Mouse (Mus musculus) midbrain, postnatal 0 days (tissue): ENCODE measurements at regions not wholly inside any gene's neighbourhood (a gene's known extent, or its start where the extent isn't known, plus 50 kb on each side); places are given as distances from the start of the nearest gene placed in this dataset.
A peak's percentile ranks its signal among the peaks of the same experiment; 100 is the strongest.

ENCODE experiments used
- ATAC-seq: fragments of 200-750 bp; cut with Nextera tagmentation; 2 replicates; pipeline ENCODE4 v1.8.0; 2017; ENCODE audit warnings: moderate number of reproducible peaks, mild to moderate bottlenecking, moderate TSS enrichment, moderate library complexity; ENCODE audit not compliant: low FRiP score
- DNase-seq: peaks from one replicate; pipeline ENCODE4 v3.0.0-alpha.2; 2015; ENCODE audit warnings: low spot score
- H3K27ac ChIP-seq: fragments of 300-500 bp; sonication (generic); 2 replicates; pipeline ENCODE4 v1.5.1; 2014; ENCODE audit warnings: low read depth, mild to moderate bottlenecking, low read length, mixed read lengths
- H3K27me3 ChIP-seq: fragments of 300-500 bp; sonication (generic); 2 replicates; pipeline ENCODE4 v1.6.1; 2014; ENCODE audit warnings: low read length, control low read depth, mixed read lengths; ENCODE audit not compliant: insufficient read depth
- H3K36me3 ChIP-seq: fragments of 300-500 bp; sonication (generic); 2 replicates; pipeline ENCODE4 v1.6.1; 2014; ENCODE audit warnings: low read length, control low read depth, mixed read lengths; ENCODE audit not compliant: insufficient read depth
- H3K4me1 ChIP-seq: fragments of 300-500 bp; sonication (generic); 2 replicates; pipeline ENCODE4 v1.6.1; 2014; ENCODE audit warnings: mild to moderate bottlenecking, control low read depth, antibody characterized with exemption, low read length, mixed read lengths; ENCODE audit not compliant: insufficient read depth
- H3K4me2 ChIP-seq: fragments of 300-500 bp; sonication (generic); 2 replicates; pipeline ENCODE4 v1.6.1; 2014; ENCODE audit warnings: low read depth, mild to moderate bottlenecking, low read length, mixed read lengths; ENCODE audit not compliant: poor library complexity, severe bottlenecking
- H3K4me3 ChIP-seq: fragments of 300-500 bp; sonication (generic); 2 replicates; pipeline ENCODE4 v1.5.1; 2014; ENCODE audit warnings: low read depth, mild to moderate bottlenecking, low read length, moderate library complexity
- H3K9ac ChIP-seq: fragments of 300-500 bp; sonication (generic); replicated peaks from 2 replicates; pipeline ENCODE4 v1.6.1; 2014; ENCODE audit warnings: mild to moderate bottlenecking, low read length, moderate library complexity, mixed read lengths; ENCODE audit not compliant: poor library complexity, severe bottlenecking
- H3K9me3 ChIP-seq: fragments of 300-500 bp; sonication (generic); 2 replicates; pipeline ENCODE4 v1.6.1; 2016; ENCODE audit warnings: low read length, control low read depth
- CTCF ChIP-seq: IDR thresholded peaks from 2 replicates; pipeline ENCODE4 v1.5.1; 2016; ENCODE audit warnings: antibody characterized with exemption, mild to moderate bottlenecking
- WGBS: fragments of 180-500 bp; shearing (Covaris S2); extraction: QIAGEN DNeasy Blood & Tissue Kit; methylation state at CpG from one replicate; pipeline ENCODE4 v1.1.7; 2014; 5-methylcytosine and 5-hydroxymethylcytosine counted together

DNA sequence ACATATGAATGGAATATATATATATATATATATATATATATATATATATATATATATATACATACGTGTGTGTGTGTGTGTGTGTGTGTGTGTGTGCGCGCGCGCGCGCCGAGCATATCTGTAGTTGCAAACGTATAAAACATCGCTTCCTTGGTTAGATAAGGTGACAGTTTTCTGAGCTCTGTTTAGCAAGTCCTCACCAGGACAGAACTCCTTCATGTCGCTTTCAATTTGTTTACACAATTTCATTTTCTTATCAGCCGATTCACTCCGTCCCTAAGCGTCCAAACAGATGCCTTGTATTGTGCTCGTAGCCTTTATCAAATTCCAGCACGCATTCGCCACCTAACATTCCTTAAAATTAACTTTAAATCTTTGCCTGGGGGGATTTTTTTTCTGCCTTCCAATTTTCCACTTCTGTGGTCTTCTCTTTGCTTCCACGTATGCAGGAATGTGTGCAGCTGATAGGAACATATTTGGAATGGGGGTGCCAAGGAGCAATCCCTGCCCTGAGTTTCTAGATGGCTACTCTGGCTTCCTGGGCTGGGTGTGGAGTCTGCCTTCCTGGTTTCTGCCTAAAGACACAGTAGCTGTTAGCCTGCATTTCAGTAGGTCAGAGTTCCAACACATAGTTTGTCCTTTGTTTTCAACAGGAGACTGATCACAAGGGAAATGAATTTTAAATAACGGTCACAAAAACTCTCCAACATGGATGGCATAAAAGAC is 575.7 kb downstream of the Robo2 start:
- no peaks in the 10 kb centered on the region for H3K4me1 ChIP-seq

GRCm38 (mm10) chr16:73821387-73822338 is 590.0 kb downstream of the Robo2 start:
- H3K4me1 ChIP-seq: no peaks in the 10 kb centered on the region
- H3K9me3 ChIP-seq: no peaks in the 10 kb centered on the region
- DNase-seq (no peak), ATAC-seq (no peak)
- H3K27me3 ChIP-seq: no peaks in the 10 kb centered on the region
- TF ChIP-seq CTCF: no peak
- no peaks in the 10 kb centered on the region for H3K36me3 ChIP-seq
- H3K4me2 ChIP-seq: no peak overlapping the region
- H3K4me3 ChIP-seq: no peak overlapping the region
- no peak overlapping the region for H3K27ac ChIP-seq
- 75% methylated on average over 10 of the region's 10 CpGs for WGBS
- H3K9ac ChIP-seq: no peak overlapping the region

More for the DNA sequence above, 575.7 kb downstream of the Robo2 start:
- no peak for TF ChIP-seq CTCF
- peak; percentile 6 for DNase-seq
- Histone ChIP-seq H3K27me3 (no peaks in the 10 kb centered on the region), H3K4me3 (no peak overlapping the region), H3K36me3 (no peaks in the 10 kb centered on the region), H3K9me3 (no peaks in the 10 kb centered on the region), H3K27ac (no peak overlapping the region), H3K9ac (no peak overlapping the region), H3K4me2 (no peak overlapping the region)
- WGBS: 73% methylated on average over 19 of the region's 19 CpGs
- ATAC-seq: no peak

DNA sequence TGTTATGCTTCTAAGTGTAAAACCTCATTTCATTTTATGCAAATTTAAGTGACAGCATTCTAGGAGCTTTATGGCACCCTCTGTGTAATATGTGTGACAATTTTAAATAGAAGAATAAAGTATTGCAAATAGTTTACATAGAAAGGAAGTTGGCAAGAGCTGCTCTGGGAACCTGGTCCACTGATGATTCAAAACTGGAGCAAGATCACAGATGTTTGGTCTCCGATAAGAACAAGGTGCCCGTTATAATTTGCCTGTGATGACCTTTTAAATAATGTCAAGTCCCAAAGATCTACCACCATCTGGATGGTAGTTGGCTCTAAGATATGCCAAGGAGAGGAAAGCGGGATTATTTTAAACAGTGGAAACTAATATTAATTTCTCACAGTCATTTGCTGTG is 607.1 kb downstream of the Robo2 start:
- Histone ChIP-seq H3K9me3 (no peaks in the 10 kb centered on the region), H3K4me2 (no peak overlapping the region), H3K27ac (no peak overlapping the region), H3K9ac (no peak overlapping the region), H3K27me3 (no peaks in the 10 kb centered on the region), H3K4me1 (no peaks in the 10 kb centered on the region), H3K4me3 (no peak overlapping the region), H3K36me3 (no peaks in the 10 kb centered on the region)
- DNase-seq: no peak
- ATAC-seq: no peak
- WGBS: 87% methylated on average over 3 of the region's 3 CpGs
- no peak for TF ChIP-seq CTCF

DNA sequence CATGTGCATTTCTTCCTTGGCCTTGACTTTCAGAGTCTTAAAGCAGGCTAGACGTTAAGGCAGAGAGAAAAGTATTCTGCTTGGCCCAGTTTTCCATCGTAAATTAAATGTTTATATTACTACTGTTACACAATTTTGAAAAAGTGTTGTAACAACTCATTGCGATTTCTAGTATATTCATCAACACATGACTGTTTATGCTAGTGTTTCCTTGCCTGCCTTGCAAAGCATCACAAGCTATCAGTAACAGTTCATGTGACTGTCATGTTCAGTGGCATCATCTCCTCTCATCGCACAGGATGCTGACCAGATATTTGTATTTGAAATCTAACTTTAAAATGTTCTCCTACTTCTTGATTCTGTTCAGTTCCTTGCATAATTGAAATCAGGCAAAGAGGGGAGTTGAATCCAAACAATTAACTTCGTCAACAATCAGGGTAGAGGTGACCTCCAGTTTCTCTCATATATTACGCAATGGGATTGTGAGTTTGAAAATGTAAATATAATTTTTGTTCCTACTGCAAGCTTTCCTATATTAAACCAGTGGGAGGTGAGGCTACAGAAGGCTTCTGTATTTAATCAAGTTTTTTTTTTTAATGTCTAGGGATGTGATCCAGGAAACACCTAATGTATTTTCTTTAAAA is 615.0 kb downstream of the Robo2 start:
- TF ChIP-seq CTCF: no peak
- Histone ChIP-seq H3K27me3 (no peaks in the 10 kb centered on the region), H3K36me3 (no peaks in the 10 kb centered on the region), H3K4me1 (no peaks in the 10 kb centered on the region), H3K4me2 (no peak overlapping the region), H3K9ac (no peak overlapping the region), H3K9me3 (no peaks in the 10 kb centered on the region), H3K27ac (no peak overlapping the region), H3K4me3 (no peak overlapping the region)
- DNase-seq: no peak
- ATAC-seq: no peak
- WGBS: 84% methylated on average over 6 of the region's 6 CpGs

DNA sequence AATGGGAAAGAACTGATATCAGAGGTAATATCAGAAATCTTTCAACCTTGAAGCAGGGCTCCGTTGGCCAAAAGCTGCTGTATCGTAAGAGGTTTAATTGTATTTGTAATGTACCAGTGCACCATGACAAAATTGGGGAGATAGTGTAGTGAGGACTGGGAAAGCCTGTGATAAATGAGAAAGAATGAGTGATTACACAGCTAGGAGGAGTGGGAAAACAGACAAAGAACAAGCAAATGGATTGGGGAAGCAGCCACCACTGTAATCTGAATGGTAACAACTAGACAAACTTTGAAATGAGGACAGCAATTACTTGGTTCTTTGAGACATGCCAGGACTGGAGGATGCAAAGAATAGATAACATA is 626.6 kb downstream of the Robo2 start:
- ATAC-seq: no peak
- no peaks in the 10 kb centered on the region for H3K4me1 ChIP-seq
- H3K27me3 ChIP-seq: no peaks in the 10 kb centered on the region
- no peak overlapping the region for H3K4me2 ChIP-seq
- no peaks in the 10 kb centered on the region for H3K9me3 ChIP-seq
- 79% methylated on average over 2 of the region's 2 CpGs for WGBS
- TF ChIP-seq CTCF: no peak
- no peak overlapping the region for H3K9ac ChIP-seq
- no peak for DNase-seq
- H3K4me3 ChIP-seq: no peak overlapping the region
- no peak overlapping the region for H3K27ac ChIP-seq
- H3K36me3 ChIP-seq: no peaks in the 10 kb centered on the region
